Mouse (Mus musculus): ENCODE measurements around the gene Hrg. TPM values are rescaled to one million over a fixed set of nuclear protein-coding genes. Genes with fewer than 3 reads are reported as not detected.

The Hrg gene
- polyA plus RNA-seq, 1 experiment from 2014 or later: 0.28 TPM

- no peak for DNase-seq (ENCODE audit: low spot score)
These were observed 2.2 kb downstream of the Hrg start for GRCm38 (mm10) chr16:22953069-22953468.

GRCm38 (mm10) chr16:22955397-22956084 is 4.7 kb downstream of the Hrg start:
- Histone ChIP-seq H3K4me2 (replicated peaks; ENCODE audit: low read depth) (no peak overlapping the region), H3K4me3 (ENCODE audit: low read depth, low read length) (no peak overlapping the region), H3K4me1 (replicated peaks; ENCODE audit: control insufficient read depth, insufficient read depth) (no peaks in the 10 kb centered on the region), H3K36me3 (ENCODE audit: control insufficient read depth, insufficient read depth, low read length) (no peaks in the 10 kb centered on the region), H3K9me3 (ENCODE audit: control insufficient read depth, low read length) (no peaks in the 10 kb centered on the region), H3K9ac (ENCODE audit: low read length) (no peak overlapping the region), H3K27ac (replicated peaks) (no peak overlapping the region), H3K27me3 (ENCODE audit: control insufficient read depth, insufficient read depth, low read length) (no peaks in the 10 kb centered on the region)
- TF ChIP-seq EP300 (optimal IDR thresholded peaks at IDR 0.05) (no peak), CTCF (IDR thresholded peaks at IDR 0.05; ENCODE audit: low read depth) (no peak)
- ATAC-seq (ENCODE audit: low FRiP score, low TSS enrichment): no peak
- WGBS: 49% methylated on average over 13 of the region's 13 CpGs
- DNase-seq (ENCODE audit: low spot score): no peak

More at GRCm38 (mm10) chr16:22953069-22953468, 2.2 kb downstream of the Hrg start:
- Histone ChIP-seq H3K4me2 (replicated peaks; ENCODE audit: low read depth) (no peak overlapping the region), H3K27me3 (ENCODE audit: control insufficient read depth, insufficient read depth, low read length) (no peaks in the 10 kb centered on the region), H3K4me1 (replicated peaks; ENCODE audit: control insufficient read depth, insufficient read depth) (no peaks in the 10 kb centered on the region), H3K4me3 (ENCODE audit: low read depth, low read length) (no peak overlapping the region), H3K27ac (replicated peaks) (no peak overlapping the region), H3K9me3 (ENCODE audit: control insufficient read depth, low read length) (no peaks in the 10 kb centered on the region), H3K9ac (ENCODE audit: low read length) (no peak overlapping the region), H3K36me3 (ENCODE audit: control insufficient read depth, insufficient read depth, low read length) (no peaks in the 10 kb centered on the region)
- TF ChIP-seq EP300 (optimal IDR thresholded peaks at IDR 0.05) (no peak), CTCF (IDR thresholded peaks at IDR 0.05; ENCODE audit: low read depth) (peak; percentile 59)
- WGBS: 29% methylated on average over 4 of the region's 4 CpGs
- no peak for ATAC-seq (ENCODE audit: low FRiP score, low TSS enrichment)

GRCm38 (mm10) chr16:22956085-22956439 is 5.2 kb downstream of the Hrg start:
- Histone ChIP-seq H3K9ac (ENCODE audit: low read length) (no peak overlapping the region), H3K36me3 (ENCODE audit: control insufficient read depth, insufficient read depth, low read length) (no peaks in the 10 kb centered on the region), H3K27ac (replicated peaks) (no peak overlapping the region), H3K9me3 (ENCODE audit: control insufficient read depth, low read length) (no peaks in the 10 kb centered on the region), H3K4me1 (replicated peaks; ENCODE audit: control insufficient read depth, insufficient read depth) (no peaks in the 10 kb centered on the region), H3K4me2 (replicated peaks; ENCODE audit: low read depth) (no peak overlapping the region), H3K27me3 (ENCODE audit: control insufficient read depth, insufficient read depth, low read length) (no peaks in the 10 kb centered on the region), H3K4me3 (ENCODE audit: low read depth, low read length) (no peak overlapping the region)
- ATAC-seq (ENCODE audit: low FRiP score, low TSS enrichment): no peak
- DNase-seq (ENCODE audit: low spot score): no peak
- WGBS: 81% methylated on average over 11 of the region's 11 CpGs
- no peak for TF ChIP-seq CTCF (IDR thresholded peaks at IDR 0.05; ENCODE audit: low read depth)
- no peak for TF ChIP-seq EP300 (optimal IDR thresholded peaks at IDR 0.05)

GRCm38 (mm10) chr16:22961073-22961472 is 10.2 kb downstream of the Hrg start:
- Histone ChIP-seq H3K27ac (replicated peaks) (no peak overlapping the region), H3K9me3 (ENCODE audit: control insufficient read depth, low read length) (no peaks in the 10 kb centered on the region), H3K36me3 (ENCODE audit: control insufficient read depth, insufficient read depth, low read length) (no peaks in the 10 kb centered on the region), H3K27me3 (ENCODE audit: control insufficient read depth, insufficient read depth, low read length) (no peaks in the 10 kb centered on the region), H3K4me1 (replicated peaks; ENCODE audit: control insufficient read depth, insufficient read depth) (no peaks in the 10 kb centered on the region), H3K9ac (ENCODE audit: low read length) (no peak overlapping the region), H3K4me2 (replicated peaks; ENCODE audit: low read depth) (no peak overlapping the region), H3K4me3 (ENCODE audit: low read depth, low read length) (no peak overlapping the region)
- no peak for TF ChIP-seq CTCF (IDR thresholded peaks at IDR 0.05; ENCODE audit: low read depth)
- TF ChIP-seq EP300 (optimal IDR thresholded peaks at IDR 0.05): no peak
- DNase-seq (ENCODE audit: low spot score) (no peak), ATAC-seq (ENCODE audit: low FRiP score, low TSS enrichment) (no peak)
- WGBS: 86% methylated on average over 8 of the region's 8 CpGs

- no peaks in the 10 kb centered on the region for H3K36me3 ChIP-seq (ENCODE audit: control insufficient read depth, insufficient read depth, low read length)
- DNase-seq (ENCODE audit: low spot score): no peak
- ATAC-seq (ENCODE audit: low FRiP score, low TSS enrichment): no peak
- H3K9me3 ChIP-seq (ENCODE audit: control insufficient read depth, low read length): no peaks in the 10 kb centered on the region
- 78% methylated on average over 5 of the region's 5 CpGs for WGBS
- no peak overlapping the region for H3K4me2 ChIP-seq (replicated peaks; ENCODE audit: low read depth)
- no peak overlapping the region for H3K9ac ChIP-seq (ENCODE audit: low read length)
- H3K27me3 ChIP-seq (ENCODE audit: control insufficient read depth, insufficient read depth, low read length): no peaks in the 10 kb centered on the region
- H3K4me3 ChIP-seq (ENCODE audit: low read depth, low read length): no peak overlapping the region
- TF ChIP-seq EP300 (optimal IDR thresholded peaks at IDR 0.05) (no peak), CTCF (IDR thresholded peaks at IDR 0.05; ENCODE audit: low read depth) (no peak)
- no peaks in the 10 kb centered on the region for H3K4me1 ChIP-seq (replicated peaks; ENCODE audit: control insufficient read depth, insufficient read depth)
- no peak overlapping the region for H3K27ac ChIP-seq (replicated peaks)
These were observed 11.4 kb downstream of the Hrg start for GRCm38 (mm10) chr16:22962256-22962655.

- DNase-seq (ENCODE audit: low spot score) (no peak), ATAC-seq (ENCODE audit: low FRiP score, low TSS enrichment) (no peak)
- Histone ChIP-seq H3K36me3 (ENCODE audit: control insufficient read depth, insufficient read depth, low read length) (no peaks in the 10 kb centered on the region), H3K9ac (ENCODE audit: low read length) (no peak overlapping the region), H3K4me2 (replicated peaks; ENCODE audit: low read depth) (no peak overlapping the region), H3K4me3 (ENCODE audit: low read depth, low read length) (no peak overlapping the region), H3K27ac (replicated peaks) (no peak overlapping the region), H3K27me3 (ENCODE audit: control insufficient read depth, insufficient read depth, low read length) (no peaks in the 10 kb centered on the region), H3K9me3 (ENCODE audit: control insufficient read depth, low read length) (no peaks in the 10 kb centered on the region), H3K4me1 (replicated peaks; ENCODE audit: control insufficient read depth, insufficient read depth) (no peaks in the 10 kb centered on the region)
- TF ChIP-seq EP300 (optimal IDR thresholded peaks at IDR 0.05) (no peak), CTCF (IDR thresholded peaks at IDR 0.05; ENCODE audit: low read depth) (no peak)
These were observed 12.4 kb downstream of the Hrg start for GRCm38 (mm10) chr16:22963293-22963692.
